Mouse (Mus musculus) erythroblast, adult 5-6 weeks (primary cell): ENCODE data around the gene Cyp17a1. TPM values are rescaled to one million over a fixed set of nuclear protein-coding genes. Genes with fewer than 3 reads are reported as not detected.
A peak's percentile ranks its signal among the peaks of the same experiment; 100 is the strongest.

Experiments
- ATAC-seq: replicated peaks from 2 replicates; pipeline ENCODE4 v1.8.0; 2016; ENCODE audit warnings: moderate number of reproducible peaks, mild to moderate bottlenecking, moderate TSS enrichment, inconsistent platforms; ENCODE audit not compliant: poor library complexity, low FRiP score, severe bottlenecking
- total RNA-seq, 2 experiments: library from RNA; stranded (forward) in 1 of 2; stranded (reverse) in 1 of 2; fragments of 150-400 nt in 1 of 2; fragments of 200-764, 138-1000 nt in 1 of 2; gene quantifications; 2 replicates each; pipeline versions ENCODE4 v1.2.3 to v1.2.4; 2015 to 2017; ENCODE audit warnings: low replicate concordance in 2 of 2

Gene Cyp17a1
- total RNA-seq, 2 experiments from 2014 or later = not detected

GRCm38 (mm10) chr19:46679720-46680383 lies 6.9 kb upstream of the Cyp17a1 start:
- 0 out of 2 replicates have a peak, but pooled peaks have one; percentile 23 for ATAC-seq

DNA sequence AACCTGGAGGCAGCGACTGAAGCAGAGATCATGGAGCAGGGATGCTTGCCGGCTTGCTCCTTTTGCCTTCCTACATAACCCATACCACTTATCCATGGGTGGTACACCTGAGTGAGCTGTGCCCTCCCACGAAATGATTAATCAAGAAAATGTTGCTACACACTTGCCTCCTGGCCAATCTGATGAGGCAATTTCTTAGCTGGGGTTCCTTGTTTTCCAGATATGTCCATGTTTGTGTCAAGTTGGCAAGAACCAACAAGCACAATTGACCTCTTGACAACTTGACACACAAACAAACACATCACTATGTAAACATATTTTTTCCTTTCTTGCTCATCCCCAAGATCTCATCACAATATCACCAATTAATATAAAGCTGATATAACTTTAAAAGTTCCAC lies 2.7 kb upstream of the Cyp17a1 start:
- ATAC-seq = no peak

GRCm38 (mm10) chr19:46670691-46671090 lies 2.3 kb downstream of the Cyp17a1 start:
- ATAC-seq = no peak

DNA sequence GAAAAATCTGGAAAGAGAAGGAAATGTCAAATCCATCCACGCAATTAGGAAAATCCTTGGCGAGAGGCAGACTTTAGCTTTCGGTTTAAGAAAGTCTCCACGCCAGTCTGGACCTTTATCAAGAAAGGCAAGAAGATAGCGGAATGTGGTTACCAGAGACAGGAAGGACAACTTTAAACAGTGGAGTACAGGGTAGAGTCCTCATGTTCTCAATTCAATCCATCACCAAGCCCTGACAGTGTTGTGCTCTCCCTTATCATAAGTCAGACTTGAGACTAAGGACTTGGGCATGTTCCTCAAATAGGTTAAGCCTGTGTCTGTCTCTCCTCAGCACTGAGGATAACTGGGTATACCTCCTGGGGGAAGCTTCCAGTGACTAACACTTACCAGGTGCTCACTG lies 3.2 kb downstream of the Cyp17a1 start:
- no peak for ATAC-seq

DNA sequence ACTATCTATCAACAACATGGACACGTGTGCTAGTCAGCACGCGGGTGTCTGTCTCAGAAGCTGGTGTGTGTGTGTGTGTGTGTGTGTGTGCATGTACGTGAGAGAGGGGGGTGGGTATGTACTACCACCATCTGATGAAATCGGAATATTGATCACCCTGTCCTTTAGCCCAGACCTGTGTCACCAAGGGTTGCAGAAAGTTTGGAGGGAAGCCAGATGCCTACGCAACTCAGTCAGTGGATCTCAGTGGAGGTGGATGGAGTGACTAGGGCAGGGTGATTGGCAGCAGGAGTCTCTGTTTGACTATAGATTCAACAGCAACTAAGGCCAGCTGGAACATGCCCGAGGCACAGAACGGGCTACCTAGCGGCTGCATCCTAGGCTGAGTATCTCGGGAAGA lies 4.7 kb downstream of the Cyp17a1 start:
- ATAC-seq = no peak

DNA sequence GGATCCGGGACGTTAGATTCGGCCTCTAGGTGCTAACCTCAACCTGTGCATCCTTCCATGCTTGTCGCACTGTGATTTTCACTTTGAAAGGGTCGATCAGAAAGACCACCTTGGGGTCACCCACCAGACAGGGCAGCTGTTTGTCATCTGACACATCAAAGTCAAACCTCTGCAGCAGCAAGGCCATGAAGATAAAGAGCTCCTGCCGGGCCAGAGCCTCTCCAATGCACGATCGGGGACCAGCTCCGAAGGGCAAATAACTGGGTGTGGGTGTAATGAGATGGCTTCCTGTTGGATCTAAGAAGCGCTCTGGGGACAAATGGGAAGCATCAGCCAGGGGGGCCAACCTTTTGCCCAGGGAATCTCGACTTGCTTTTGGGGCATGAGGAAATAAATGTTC lies 5.7 kb downstream of the Cyp17a1 start:
- no peak for ATAC-seq

DNA sequence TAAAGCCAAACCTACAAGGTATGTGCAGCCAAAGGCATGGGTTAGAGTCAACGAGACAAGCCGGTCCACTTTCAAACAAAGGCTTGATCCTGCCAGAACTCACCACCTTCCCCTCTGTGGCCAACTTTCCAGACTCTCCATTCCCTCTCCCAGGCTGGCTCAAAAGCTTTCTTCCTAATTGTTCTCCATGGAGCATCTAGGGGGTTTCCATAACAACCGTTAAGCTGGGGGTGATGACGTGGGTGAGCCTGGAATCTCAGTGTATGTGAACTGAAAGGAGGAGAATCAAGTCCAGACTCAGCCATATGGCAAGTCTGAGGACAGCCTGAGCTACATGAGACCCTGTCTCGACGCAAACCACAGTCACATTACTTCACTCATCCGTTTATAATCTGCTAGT lies 7.5 kb downstream of the Cyp17a1 start:
- no peak for ATAC-seq

DNA sequence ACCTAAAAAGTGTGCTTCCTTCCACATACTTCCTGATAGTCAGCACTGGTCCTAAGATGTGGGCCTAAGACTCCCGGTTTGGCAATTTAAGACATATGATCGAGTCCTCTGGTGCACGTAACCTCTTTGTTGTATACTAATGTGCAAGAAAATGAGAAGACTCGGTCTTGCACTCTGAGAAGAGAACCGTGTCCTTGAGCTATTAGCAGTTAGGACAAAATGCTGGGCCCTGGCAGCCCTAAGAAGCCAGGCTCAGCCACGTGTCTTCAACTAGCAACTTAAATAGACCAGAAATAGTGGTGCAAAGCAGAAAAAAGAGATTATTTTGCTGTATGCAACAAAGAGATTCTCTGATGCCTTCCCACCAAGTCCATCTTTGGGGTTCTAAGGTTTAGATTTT lies 10.2 kb downstream of the Cyp17a1 start:
- no peak for ATAC-seq

GRCm38 (mm10) chr19:46662214-46662613 lies 10.8 kb downstream of the Cyp17a1 start:
- ATAC-seq = no peak

- no peak for ATAC-seq
Measured at GRCm38 (mm10) chr19:46661511-46661910, 11.5 kb downstream of the Cyp17a1 start.

GRCm38 (mm10) chr19:46658851-46659250 lies 14.1 kb downstream of the Cyp17a1 start:
- no peak for ATAC-seq

DNA sequence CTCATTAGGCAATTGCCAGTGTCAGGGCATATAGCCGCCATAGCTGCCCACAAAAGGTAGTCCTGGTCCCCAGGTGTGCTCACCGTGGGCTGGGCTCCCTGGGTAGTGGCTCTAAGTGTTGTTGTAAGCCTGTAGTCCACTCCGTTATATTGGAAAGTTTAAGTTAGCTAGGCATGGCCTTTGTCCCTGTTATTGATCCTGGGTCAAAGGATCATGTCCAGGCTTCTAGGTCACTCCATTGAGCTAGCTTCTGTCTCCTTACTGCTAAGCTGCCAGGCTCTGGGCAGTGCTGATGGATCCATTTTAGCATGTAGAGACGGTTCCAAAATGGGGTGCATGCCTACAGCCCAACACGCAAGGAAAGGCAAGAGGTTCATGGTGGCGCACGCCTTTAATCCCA lies 14.6 kb downstream of the Cyp17a1 start:
- no peak for ATAC-seq

DNA sequence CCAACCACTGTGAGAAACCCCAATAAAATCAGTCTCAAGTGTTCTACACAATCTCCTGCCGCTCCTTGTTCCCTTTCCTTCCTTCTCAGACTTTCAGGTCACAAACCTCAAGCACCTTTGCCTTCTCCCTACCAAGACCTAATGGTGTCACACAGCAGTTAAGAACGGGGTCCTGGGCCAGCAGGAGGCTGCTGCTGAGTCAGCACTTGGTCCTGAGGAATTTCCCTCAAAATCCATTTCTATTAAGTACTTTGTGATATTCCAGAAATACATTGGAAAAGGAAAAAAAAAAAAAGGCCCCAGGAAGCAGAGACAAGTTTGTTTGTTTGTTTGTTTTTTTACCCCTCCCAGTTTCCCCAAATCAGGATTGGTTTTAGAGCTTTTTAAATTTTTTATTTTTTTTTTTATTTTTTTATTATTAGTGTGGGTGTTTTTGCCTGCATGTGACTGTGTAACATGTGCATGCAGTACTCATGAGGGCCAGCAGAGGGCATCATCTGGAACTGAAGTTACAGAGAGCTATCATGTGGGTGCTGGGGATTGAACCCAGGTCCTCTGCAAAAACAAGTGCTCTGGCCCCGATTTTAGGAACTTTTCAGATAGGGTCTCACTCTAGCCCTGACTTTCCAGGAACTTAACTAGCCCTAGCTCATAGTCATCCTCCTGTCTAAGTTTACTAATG lies 15.5 kb downstream of the Cyp17a1 start:
- no peak for ATAC-seq

DNA sequence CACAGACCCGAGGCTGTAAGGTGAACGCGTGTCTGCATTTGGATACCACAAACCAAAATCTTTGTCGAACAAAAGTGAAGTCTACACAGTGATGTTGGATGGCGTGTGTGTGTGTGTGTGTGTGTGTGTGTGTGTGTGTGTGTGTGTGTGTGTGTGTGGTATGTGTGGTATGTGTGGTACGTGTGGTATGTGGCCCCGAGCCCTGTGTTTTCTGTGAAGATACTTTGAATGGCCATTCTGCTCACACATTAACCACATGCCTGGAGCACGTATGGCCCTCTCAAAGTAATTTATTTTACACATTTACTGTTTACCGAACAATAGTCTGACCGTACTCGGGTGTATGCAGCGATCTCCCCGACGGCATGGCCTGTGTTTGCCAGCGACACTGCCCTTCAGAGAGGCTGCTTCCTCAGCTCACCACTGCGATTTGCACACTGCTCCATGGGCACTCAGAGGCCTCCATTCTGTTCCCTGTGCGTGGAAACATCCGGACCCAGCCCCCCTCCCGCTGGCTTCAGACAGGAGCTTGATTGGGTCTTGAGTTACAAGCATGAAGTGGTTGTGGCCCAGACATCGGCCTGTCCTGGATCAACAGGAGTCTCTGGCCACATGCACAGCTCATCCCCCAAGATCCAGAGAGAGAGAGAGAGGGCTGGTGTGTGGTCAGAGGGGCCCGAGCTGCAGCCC lies 16.7 kb downstream of the Cyp17a1 start:
- ATAC-seq = no peak

- no peak for ATAC-seq
Measured at GRCm38 (mm10) chr19:46655626-46656025, 17.3 kb downstream of the Cyp17a1 start.

DNA sequence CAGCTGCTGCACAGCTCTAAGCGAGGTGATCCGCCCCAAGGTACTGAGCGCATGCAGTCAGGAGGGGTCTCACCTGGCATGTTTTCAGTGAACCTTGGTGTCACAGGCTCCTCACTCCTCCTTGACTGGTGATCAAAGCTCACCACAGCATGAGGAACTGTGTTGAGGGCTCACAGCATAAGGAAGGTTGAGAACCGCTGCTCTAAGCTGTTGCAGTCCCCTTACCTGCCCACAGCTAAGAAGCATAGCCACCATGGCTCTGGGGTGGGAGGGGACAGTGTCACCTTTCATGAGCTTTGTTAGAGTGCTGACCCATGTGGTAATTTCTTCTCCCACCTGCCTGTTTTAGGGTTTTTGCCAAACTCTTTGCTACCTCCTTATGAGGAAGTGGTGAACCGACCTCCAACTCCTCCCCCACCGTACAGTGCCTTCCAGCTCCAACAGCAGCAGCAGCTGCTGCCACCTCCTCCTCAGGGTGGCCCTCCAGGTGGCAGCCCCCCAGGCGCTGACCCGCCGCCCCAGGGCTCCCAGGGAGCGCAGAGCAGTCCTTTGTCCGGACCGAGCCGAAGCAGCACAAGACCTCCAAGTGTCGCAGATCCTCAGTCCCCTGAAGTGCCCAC lies 19.2 kb downstream of the Cyp17a1 start:
- no peak for ATAC-seq

GRCm38 (mm10) chr19:46653188-46653587 lies 19.8 kb downstream of the Cyp17a1 start:
- ATAC-seq = no peak

- ATAC-seq = no peak
Measured at GRCm38 (mm10) chr19:46648565-46648964, 24.4 kb downstream of the Cyp17a1 start.

GRCm38 (mm10) chr19:46647850-46648249 lies 25.1 kb downstream of the Cyp17a1 start:
- no peak for ATAC-seq

DNA sequence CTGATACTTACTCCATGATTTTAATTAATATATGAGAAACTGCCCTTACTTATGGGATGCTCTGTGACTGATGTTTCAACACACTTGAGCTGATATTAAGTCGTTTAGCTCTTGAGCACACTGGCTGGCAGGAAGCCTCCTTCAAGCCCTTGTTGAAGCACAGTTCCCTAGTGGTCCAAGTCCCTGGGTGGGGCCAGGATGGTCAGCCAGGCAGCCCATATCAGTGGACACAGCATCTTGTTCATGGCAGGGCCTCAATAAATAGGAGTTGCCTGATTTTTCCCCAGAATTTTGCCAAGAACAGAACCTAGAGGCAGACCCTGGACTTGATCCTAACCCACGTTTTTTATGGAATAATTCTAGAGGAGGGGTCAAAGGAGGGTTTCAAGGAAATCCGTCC lies 25.7 kb downstream of the Cyp17a1 start:
- no peak for ATAC-seq

DNA sequence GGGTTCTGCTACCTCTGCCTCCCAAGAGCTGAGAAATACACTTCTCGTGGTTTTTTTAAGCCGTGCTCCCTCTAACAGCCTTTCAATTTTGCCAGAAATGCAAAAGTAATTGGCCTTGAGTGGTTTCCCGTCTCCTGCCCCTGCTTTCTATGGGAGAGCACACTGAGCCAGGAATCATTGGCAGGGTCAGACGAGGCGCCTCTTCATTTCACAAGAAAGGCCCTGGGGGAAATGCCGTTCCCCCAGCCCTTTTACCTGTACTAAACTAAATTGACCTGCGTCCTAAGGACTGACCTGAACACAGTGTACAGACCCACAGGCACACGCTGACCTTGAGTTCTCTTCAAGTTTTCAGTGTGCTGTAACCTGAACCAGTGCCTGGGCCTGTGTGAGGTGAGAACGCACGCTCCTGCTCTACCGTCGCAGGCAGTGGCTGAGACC lies 26.9 kb downstream of the Cyp17a1 start:
- no peak for ATAC-seq
